In genomic region chr4:149306712-149307595, GRCm38 (mm10) we compare ENCODE assay signal across 8 mouse cellular contexts. TPM values are rescaled to one million over a fixed set of nuclear protein-coding genes. Genes with fewer than 3 reads are reported as not detected.
DNase-seq lines count a peak whose midpoint lies in the region; ATAC-seq and TF ChIP-seq lines count a peak whose summit lies in the region.

No protein-coding gene starts in this region.

- no peaks in the 10 kb centered on the region for H3K27me3 ChIP-seq in heart, embryonic 12.5 days (replicated peaks)
- H3K27me3 ChIP-seq in kidney, embryonic 16.5 days (ENCODE audit: insufficient read depth, low read length): no peaks in the 10 kb centered on the region
- no peaks in the 10 kb centered on the region for H3K27me3 ChIP-seq in myocyte (ENCODE audit: control insufficient read depth, insufficient read depth, insufficient read length)
- H3K27me3 ChIP-seq in stomach, embryonic 16.5 days (ENCODE audit: control insufficient read depth, insufficient read depth, low read length): no peaks in the 10 kb centered on the region

- peak overlapping the region; percentile 76 for H3K27ac ChIP-seq in embryonic fibroblast, embryonic 13.5 days (ENCODE audit: insufficient read depth, low read length)
- peak overlapping the region; percentile 93 for H3K27ac ChIP-seq in heart, embryonic 12.5 days (ENCODE audit: poor library complexity, severe bottlenecking)
- H3K27ac ChIP-seq in kidney, embryonic 16.5 days (ENCODE audit: low read length): peak overlapping the region; percentile 91
- H3K27ac ChIP-seq in stomach, embryonic 16.5 days (ENCODE audit: low read length): peak overlapping the region; percentile 88

- peaks cover 2% of the 10 kb centered on the region; the same call in 1 of the 2 replicates for H3K4me1 ChIP-seq in embryonic fibroblast, embryonic 13.5 days (ENCODE audit: control insufficient read depth, insufficient read depth, low read length)
- peaks cover 36% of the 10 kb centered on the region for H3K4me1 ChIP-seq in heart, embryonic 12.5 days (replicated peaks)
- peaks cover 15% of the 10 kb centered on the region for H3K4me1 ChIP-seq in kidney, embryonic 16.5 days (ENCODE audit: insufficient read depth, low read length)
- H3K4me1 ChIP-seq in stomach, embryonic 16.5 days (ENCODE audit: control insufficient read depth, insufficient read depth, low read length): peaks cover 28% of the 10 kb centered on the region

- TF ChIP-seq POLR2A in embryonic fibroblast, embryonic 13.5 days (IDR thresholded peaks at IDR 0.05; ENCODE audit: low read depth, low read length): no peak; the same call in 1 of the 2 replicates
- TF ChIP-seq POLR2A in myocyte (IDR thresholded peaks at IDR 0.05; ENCODE audit: insufficient read length, low read depth): peak; percentile 48

- H3K9ac ChIP-seq in heart, embryonic 12.5 days: peak overlapping the region; percentile 95
- peak overlapping the region; percentile 95 for H3K9ac ChIP-seq in kidney, embryonic 16.5 days (replicated peaks; ENCODE audit: low read length)
- H3K9ac ChIP-seq in stomach, embryonic 16.5 days (ENCODE audit: low read length): peak overlapping the region; percentile 92

- H3ac ChIP-seq in myocyte (ENCODE audit: control insufficient read depth, insufficient read length): peak overlapping the region; percentile 66

- peak; percentile 71 for ATAC-seq in heart, embryonic 12.5 days (ENCODE audit: insufficient number of reproducible peaks, low FRiP score)
- peak; percentile 77 for ATAC-seq in kidney, embryonic 16.5 days (ENCODE audit: low FRiP score, low TSS enrichment)
- ATAC-seq in stomach, embryonic 16.5 days (ENCODE audit: insufficient read depth, low FRiP score): peak; percentile 6

- H3K79me2 ChIP-seq in myocyte (ENCODE audit: control insufficient read depth, insufficient read depth): peaks cover 50% of the 10 kb centered on the region

- H3K4me3 ChIP-seq in embryonic fibroblast, embryonic 13.5 days (ENCODE audit: insufficient read depth, low read length): peak overlapping the region; percentile 85
- peak overlapping the region; percentile 94 for H3K4me3 ChIP-seq in heart, embryonic 12.5 days
- H3K4me3 ChIP-seq in kidney, embryonic 16.5 days (ENCODE audit: low read length): peak overlapping the region; percentile 94
- H3K4me3 ChIP-seq in myocyte: peak overlapping the region; percentile 77
- H3K4me3 ChIP-seq in stomach, embryonic 16.5 days (replicated peaks; ENCODE audit: low read length): peak overlapping the region; percentile 91

- peak overlapping the region; percentile 87 for H3K4me2 ChIP-seq in heart, embryonic 12.5 days
- peak overlapping the region; percentile 78 for H3K4me2 ChIP-seq in kidney, embryonic 16.5 days (replicated peaks; ENCODE audit: low read depth, low read length)
- peak overlapping the region; percentile 91 for H3K4me2 ChIP-seq in myocyte (ENCODE audit: low read depth)
- peak overlapping the region; percentile 76 for H3K4me2 ChIP-seq in stomach, embryonic 16.5 days (ENCODE audit: low read depth, low read length)

- under 1% methylated on average over 68 of the region's 83 CpGs for WGBS in heart, embryonic 12.5 days
- WGBS in kidney, embryonic 16.5 days: under 1% methylated on average over 55 of the region's 83 CpGs
- WGBS in stomach, embryonic 16.5 days: under 1% methylated on average over 75 of the region's 83 CpGs

- no peak for TF ChIP-seq CTCF in embryonic fibroblast, embryonic 13.5 days (IDR thresholded peaks at IDR 0.05; ENCODE audit: borderline replicate concordance, insufficient read depth, low read length)

- DNase-seq in A20 (ENCODE audit: low read depth, low spot score) (peak; percentile 76), liver (peak; percentile 18)
- peak; percentile 22 to 65 for DNase-seq in adrenal gland, postnatal 4 days (ENCODE audit: low spot score in 2 of 2)

- no peaks in the 10 kb centered on the region for H3K9me3 ChIP-seq in heart, embryonic 12.5 days (replicated peaks)
- no peaks in the 10 kb centered on the region for H3K9me3 ChIP-seq in kidney, embryonic 16.5 days (ENCODE audit: low read length)
- H3K9me3 ChIP-seq in stomach, embryonic 16.5 days (replicated peaks; ENCODE audit: control insufficient read depth, low read length): no peaks in the 10 kb centered on the region

- no peaks in the 10 kb centered on the region for H3K36me3 ChIP-seq in heart, embryonic 12.5 days
- H3K36me3 ChIP-seq in kidney, embryonic 16.5 days (ENCODE audit: insufficient read depth, low read length): no peaks in the 10 kb centered on the region
- H3K36me3 ChIP-seq in myocyte (ENCODE audit: control insufficient read depth, insufficient read depth): no peaks in the 10 kb centered on the region
- no peaks in the 10 kb centered on the region for H3K36me3 ChIP-seq in stomach, embryonic 16.5 days (ENCODE audit: control insufficient read depth, insufficient read depth, low read length)

TF ChIP-seq in myocyte, 11 proteins besides CTCF, POLR2A, EP300 and RAD21:
- TF ChIP-seq MYOG (IDR thresholded peaks at IDR 0.05; ENCODE audit: control insufficient read depth in 1 of 3, insufficient read depth in 1 of 3, insufficient read length in 2 of 3, low read depth in 2 of 3) (no peak), MYOD1 (IDR thresholded peaks at IDR 0.05; ENCODE audit: control insufficient read depth in 1 of 3, insufficient read length in 2 of 3, low read depth in 2 of 3) (peak in 1 of 3 experiments; percentile 4), E2F4 (IDR thresholded peaks at IDR 0.05; ENCODE audit: insufficient read depth) (no peak), SRF (IDR thresholded peaks at IDR 0.05; ENCODE audit: control insufficient read depth, insufficient read length, low read depth) (no peak), POLR2AphosphoS2 (IDR thresholded peaks at IDR 0.05; ENCODE audit: insufficient read length, low read depth) (peak; percentile 53), TCF12 (IDR thresholded peaks at IDR 0.05; ENCODE audit: insufficient read depth, poor library complexity, severe bottlenecking) (no peak)

RNA-seq across cellular contexts. Expression of gene Kif1b, which starts 0.5 kb away (rescaled TPM):
- 100 to 1,000 TPM; 118 to 124 TPM for total RNA-seq in adrenal gland, postnatal 4 days (2021)
- polyA plus RNA-seq in embryonic fibroblast, embryonic 13.5 days (2011; ENCODE audit: insufficient read length, low read depth, missing spikeins): 79.8 and 84.1 TPM in 2 replicates
- 60.1 and 62.9 TPM in 2 replicates for polyA plus RNA-seq in heart, embryonic 12.5 days (2016; fragmentation: Nextera tagmentation; extraction: Ambion mirVana)
- polyA plus RNA-seq in kidney, embryonic 16.5 days (2015; fragmentation: Nextera tagmentation; extraction: Ambion mirVana): 25.7 and 29.9 TPM in 2 replicates
- polyA plus RNA-seq in myocyte (2012; fragmentation: generic; extraction: Trizol): 26.7 TPM
- 27.1 and 29.5 TPM in 2 replicates for polyA plus RNA-seq in stomach, embryonic 16.5 days (2015; fragmentation: Nextera tagmentation; extraction: Ambion mirVana)

Comparison
In these comparisons a context has a peak if more than half of its experiments do, and no peak if none do; other contexts are left out.
1. Peak in every context shown above with its lines: DNase-seq, ATAC-seq, H3K4me3 ChIP-seq and H3K27ac ChIP-seq.
2. DNase-seq: peak in every context shown above with its lines; median percentile 76 in A20; 44 in adrenal gland, postnatal 4 days; 18 in liver.
3. ATAC-seq: peak in every context shown above with its lines; median percentile 77 in kidney, embryonic 16.5 days; 71 in heart, embryonic 12.5 days; 6 in stomach, embryonic 16.5 days.